Mouse (Mus musculus) cortical plate, adult 2 months (tissue): ENCODE data around the gene Pnma5. TPM values are rescaled to one million over a fixed set of nuclear protein-coding genes. Genes with fewer than 3 reads are reported as not detected.
A peak's percentile ranks its signal among the peaks of the same experiment; 100 is the strongest.

Source experiments
- H3K27ac ChIP-seq: fragments of 200-500 bp; 2 replicates; pipeline ENCODE4 v1.5.1; 2012; ENCODE audit warnings: low read length, control low read depth, inconsistent platforms; ENCODE audit not compliant: insufficient read depth
- H3K4me1 ChIP-seq: fragments of 200-500 bp; 2 replicates; pipeline ENCODE4 v1.6.1; 2011; ENCODE audit warnings: low read length; ENCODE audit not compliant: control insufficient read depth, insufficient read depth
- H3K4me3 ChIP-seq: fragments of 200-500 bp; 2 replicates; pipeline ENCODE4 v1.5.1; 2011; ENCODE audit warnings: mild to moderate bottlenecking, low read length, control low read depth; ENCODE audit not compliant: insufficient read depth
- CTCF ChIP-seq: fragments of 200-500 bp; IDR thresholded peaks from 2 replicates; pipeline ENCODE4 v1.5.1; 2011; ENCODE audit warnings: mild to moderate bottlenecking, control low read depth, low read length; ENCODE audit not compliant: insufficient read depth; ENCODE audit errors: extremely low read depth
- POLR2A ChIP-seq: fragments of 200-500 bp; IDR thresholded peaks from 2 replicates; pipeline ENCODE4 v1.6.1; 2011; ENCODE audit warnings: mild to moderate bottlenecking, low read length, control low read depth; ENCODE audit not compliant: insufficient read depth; ENCODE audit errors: extremely low read depth
- polyA plus RNA-seq: library from polyadenylated mRNA; depleted of rRNA; stranded (reverse); fragments of >200 nt; gene quantifications from 2 replicates; pipeline ENCODE4 v1.2.3, GENCODE M21; 2012

The Pnma5 gene
- polyA plus RNA-seq, 1 experiment, result 0.13 TPM

DNA sequence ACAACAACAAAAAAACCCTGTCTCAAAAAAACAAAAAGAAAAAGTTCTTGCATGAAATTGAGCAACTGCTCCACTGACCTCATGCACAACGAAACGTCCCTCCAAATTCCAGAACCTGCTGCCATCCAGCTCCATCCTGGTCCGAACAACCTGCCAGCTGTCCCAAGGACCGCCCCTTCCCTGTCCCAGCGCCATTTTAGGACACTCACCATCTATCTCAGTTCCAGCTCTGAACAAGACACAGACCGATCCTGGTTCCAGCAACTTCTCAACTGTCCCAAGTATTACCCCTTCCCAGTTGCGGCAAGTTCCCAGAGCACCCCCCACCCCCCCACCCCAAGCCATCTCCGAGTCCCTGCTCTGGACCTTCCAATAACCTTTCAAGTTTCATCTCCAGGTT, 1.9 kb upstream of the Pnma5 start:
- TF ChIP-seq CTCF (no peak), POLR2A (no peak)
- Histone ChIP-seq H3K27ac (no peak overlapping the region), H3K4me3 (no peak overlapping the region), H3K4me1 (no peaks in the 10 kb centered on the region)

DNA sequence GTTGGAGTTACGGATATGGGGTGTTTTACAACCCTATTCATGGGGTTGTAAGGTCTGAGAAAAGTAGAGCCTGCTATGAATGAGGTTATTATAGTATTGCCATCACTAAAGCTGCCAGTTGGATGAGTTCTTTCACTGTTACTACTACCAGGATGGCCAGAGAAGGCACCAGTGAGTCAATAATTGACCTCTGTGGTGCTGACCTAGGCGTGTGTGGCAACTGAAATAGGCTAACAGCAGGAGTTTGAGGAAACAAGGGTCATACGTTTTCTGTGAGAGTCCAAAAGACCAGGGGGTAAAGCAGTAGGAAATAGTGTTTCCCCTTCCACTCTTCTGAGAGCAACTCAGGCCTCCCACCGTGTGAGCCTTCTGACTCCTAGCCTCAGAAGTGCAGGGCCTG, 24.1 kb downstream of the Pnma5 start:
- no peaks in the 10 kb centered on the region for H3K4me1 ChIP-seq
- no peak overlapping the region for H3K27ac ChIP-seq
- no peak overlapping the region for H3K4me3 ChIP-seq
- no peak for TF ChIP-seq POLR2A
- no peak for TF ChIP-seq CTCF

DNA sequence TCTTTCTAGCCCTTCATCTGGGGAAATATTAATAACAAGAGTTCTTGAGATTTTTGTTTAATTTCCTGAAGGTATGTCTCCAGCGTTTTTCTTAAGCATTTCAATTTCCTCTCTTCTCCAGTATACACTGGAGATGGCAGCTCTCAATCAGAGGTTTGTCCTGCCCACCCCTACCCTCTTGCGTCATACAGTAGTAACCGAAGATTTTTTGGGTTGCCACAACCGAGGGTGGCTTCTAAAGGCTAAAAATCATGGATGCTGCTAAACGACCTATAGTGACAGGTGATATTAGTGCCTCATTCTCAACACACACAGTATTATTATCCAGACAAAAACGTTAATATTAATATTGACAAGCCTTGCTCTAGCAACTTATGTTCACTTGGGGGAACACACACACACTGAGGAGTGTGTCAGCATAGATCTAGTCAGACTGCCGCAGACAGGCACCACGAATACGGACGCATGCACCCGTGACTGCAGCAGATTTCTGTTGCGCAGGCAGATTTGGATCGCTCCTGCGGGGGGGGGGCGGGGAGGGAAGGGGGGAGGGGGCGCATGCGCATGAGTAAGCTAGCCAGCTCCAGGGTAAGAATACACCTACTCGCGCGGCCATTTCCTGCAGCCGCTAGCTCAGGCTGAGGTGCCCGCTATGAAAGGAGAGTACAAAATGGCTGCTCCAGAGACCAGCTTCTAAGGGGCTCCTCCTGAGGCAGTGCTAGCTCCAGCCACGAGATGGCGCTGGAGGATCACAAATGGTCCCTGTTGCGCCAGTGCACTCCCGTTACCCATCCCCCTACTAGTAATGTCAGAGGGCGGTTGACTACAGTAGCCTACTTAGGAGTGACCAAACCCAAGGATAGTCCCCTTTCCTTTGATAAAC, 29.1 kb downstream of the Pnma5 start:
- peak; percentile 80 for TF ChIP-seq CTCF
- TF ChIP-seq POLR2A, result peak; percentile 86; the same call in 1 of the 2 replicates
- Histone ChIP-seq H3K4me3 (peak overlapping the region; percentile 32), H3K27ac (peak overlapping the region; percentile 76), H3K4me1 (no peaks in the 10 kb centered on the region)

DNA sequence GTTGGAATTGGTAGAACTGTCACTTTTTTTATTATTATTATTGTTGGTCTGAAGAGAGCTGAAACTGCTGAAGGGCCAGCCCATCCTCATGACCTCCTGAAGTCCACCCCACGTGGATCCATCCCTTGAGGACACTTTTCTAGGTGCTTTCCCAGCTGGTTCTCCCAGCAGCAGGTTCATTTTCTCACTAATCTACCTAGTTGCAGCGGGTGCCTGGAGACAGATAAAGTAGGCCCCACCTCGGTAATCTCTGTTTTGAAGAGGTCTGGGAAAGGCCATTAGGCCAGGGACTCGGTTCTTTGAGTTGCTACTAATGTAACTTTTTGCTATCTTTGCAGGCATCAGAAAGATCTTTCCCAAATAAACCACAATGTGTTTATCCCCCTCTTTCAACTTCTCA, 31.2 kb downstream of the Pnma5 start:
- Histone ChIP-seq H3K4me1 (no peaks in the 10 kb centered on the region), H3K4me3 (no peak overlapping the region), H3K27ac (no peak overlapping the region)
- TF ChIP-seq CTCF (no peak), POLR2A (no peak)

DNA sequence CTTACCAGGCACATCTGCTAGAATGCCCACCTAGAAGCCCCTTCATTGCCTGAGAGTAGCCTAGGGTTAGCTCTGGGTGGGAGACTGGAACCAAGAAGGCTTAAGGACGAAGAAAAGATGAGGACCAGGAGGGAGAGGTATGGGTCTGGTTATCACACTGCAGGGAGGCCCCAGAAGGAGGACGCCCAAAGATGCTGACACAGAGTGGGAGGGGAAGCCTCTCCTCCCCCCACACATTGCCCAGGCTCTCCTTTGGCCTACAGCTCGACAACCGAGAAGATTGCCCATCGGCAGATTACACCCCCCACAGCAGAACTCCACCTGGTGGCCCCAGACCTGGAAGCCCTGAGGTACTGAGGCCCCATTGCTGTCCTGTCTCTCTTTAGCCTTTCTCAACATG, 33.8 kb downstream of the Pnma5 start:
- H3K4me3 ChIP-seq, result no peak overlapping the region
- H3K4me1 ChIP-seq, result no peaks in the 10 kb centered on the region
- H3K27ac ChIP-seq, result no peak overlapping the region
- no peak for TF ChIP-seq CTCF
- no peak for TF ChIP-seq POLR2A

DNA sequence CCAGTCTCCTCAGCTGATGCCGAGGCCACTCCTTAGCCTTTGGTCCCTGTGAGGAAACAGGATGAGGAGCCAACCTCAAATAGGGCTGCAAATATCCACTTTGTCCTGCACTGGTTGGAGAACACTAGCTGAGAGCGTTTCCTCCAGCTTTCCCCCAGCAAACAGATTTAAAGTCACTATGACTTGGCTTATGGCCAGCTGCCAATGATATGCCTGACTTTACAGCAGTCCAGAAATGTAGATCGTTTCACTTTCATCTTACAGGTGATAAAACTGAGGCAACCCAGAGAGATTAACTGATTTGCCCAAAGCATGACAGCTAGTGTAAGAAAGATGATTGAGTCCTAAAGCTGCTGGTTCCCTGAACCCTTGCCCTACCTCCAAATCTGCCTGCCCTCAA, 41.4 kb downstream of the Pnma5 start:
- no peaks in the 10 kb centered on the region for H3K4me1 ChIP-seq
- H3K27ac ChIP-seq, result no peak overlapping the region
- H3K4me3 ChIP-seq, result no peak overlapping the region
- TF ChIP-seq CTCF, result no peak
- TF ChIP-seq POLR2A, result no peak

DNA sequence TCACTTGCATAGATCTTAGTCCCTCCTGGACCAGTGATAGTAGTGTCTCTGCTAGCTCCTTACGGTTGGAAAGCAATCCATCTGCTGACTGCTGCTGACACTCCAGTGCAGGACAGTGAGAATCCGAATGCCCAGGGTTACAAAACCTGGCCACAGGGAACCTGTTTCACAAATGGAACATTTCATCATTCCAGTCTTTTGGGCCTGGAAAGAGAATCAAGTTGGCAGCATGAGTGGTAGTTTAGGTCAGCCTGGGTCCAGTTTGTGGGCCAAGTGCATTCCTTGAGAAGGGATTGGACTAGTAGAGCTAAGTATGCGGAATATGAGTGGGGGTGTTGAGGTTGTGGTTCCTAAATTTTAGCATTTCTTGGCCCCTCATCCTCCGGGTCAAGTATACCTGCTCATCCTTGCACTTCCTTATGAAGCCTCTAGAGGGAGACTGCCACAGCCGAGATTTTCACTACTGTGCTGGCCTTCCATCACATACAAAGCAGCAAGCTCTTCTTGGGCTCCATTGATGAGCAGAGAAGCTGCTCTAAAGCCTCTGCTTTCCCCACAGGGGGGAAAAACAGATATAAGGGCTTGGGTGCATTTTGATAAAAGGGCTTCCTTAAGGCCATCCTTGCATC, 44.5 kb downstream of the Pnma5 start:
- no peaks in the 10 kb centered on the region for H3K4me1 ChIP-seq
- TF ChIP-seq CTCF, result 0 out of 2 replicates have a peak, but pooled peaks have one; percentile 27
- TF ChIP-seq POLR2A, result no peak
- H3K4me3 ChIP-seq, result no peak overlapping the region
- no peak overlapping the region for H3K27ac ChIP-seq

DNA sequence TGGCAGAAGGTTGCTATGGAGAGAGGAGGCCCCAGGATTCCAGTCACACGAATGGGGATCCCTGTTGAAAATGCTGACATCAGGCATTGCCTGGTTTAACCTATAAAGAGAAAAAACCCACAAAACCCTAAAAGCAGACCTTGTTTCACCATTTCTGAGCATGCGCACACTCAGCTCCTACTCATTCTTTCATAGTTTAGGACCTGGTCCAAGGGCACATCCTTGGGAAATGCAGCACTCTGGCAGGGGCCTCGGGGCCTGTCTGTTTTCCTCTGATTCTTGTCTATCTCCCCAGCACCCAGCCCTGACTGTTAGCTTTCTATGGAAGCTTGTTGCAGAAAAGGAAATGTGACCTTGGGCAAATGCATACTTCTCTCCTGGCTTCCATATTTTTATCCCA, 46.3 kb downstream of the Pnma5 start:
- Histone ChIP-seq H3K4me3 (no peak overlapping the region), H3K27ac (no peak overlapping the region), H3K4me1 (no peaks in the 10 kb centered on the region)
- TF ChIP-seq POLR2A, result no peak
- TF ChIP-seq CTCF, result no peak

DNA sequence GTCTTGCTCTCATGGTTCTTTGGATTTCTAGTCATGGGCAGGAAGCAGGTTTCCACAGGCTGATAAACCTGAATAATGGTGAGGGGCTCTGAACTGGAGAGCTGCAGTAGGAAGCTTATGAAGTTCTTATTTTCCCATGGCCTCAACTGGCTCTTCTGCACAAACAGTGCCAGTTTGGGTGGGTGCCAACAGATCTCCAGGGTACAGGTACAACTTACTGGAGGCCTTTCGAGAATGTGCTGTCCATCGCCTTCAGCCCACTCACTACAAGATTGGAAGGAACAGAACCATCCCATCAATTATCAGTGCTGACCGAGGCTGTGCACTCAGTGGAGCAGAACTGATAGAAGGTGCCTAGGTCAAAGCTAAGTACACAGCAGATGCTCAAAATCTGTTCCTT, 48.5 kb downstream of the Pnma5 start:
- H3K4me3 ChIP-seq, result no peak overlapping the region
- no peak for TF ChIP-seq CTCF
- TF ChIP-seq POLR2A, result no peak
- no peaks in the 10 kb centered on the region for H3K4me1 ChIP-seq
- H3K27ac ChIP-seq, result no peak overlapping the region

DNA sequence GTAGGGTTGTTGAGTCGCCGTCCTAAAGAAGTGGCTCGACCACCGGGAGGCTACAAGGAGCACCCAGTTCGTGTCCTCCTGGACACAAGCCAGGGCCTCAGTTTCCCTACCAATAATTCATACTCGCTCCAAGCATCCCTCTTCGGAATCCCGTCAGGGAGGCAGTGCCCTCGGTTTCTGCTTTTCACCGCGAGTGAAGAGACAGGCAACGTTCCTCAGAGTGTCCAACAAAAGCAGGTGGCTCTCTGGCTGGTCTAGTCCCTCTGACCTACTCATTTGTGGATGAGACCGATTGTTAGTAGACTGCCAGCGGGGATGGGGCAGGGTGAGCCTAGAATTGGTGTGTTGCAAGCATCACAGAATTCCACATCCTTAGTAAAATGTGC, 49.4 kb downstream of the Pnma5 start:
- Histone ChIP-seq H3K27ac (no peak overlapping the region), H3K4me3 (peak overlapping the region; percentile 10; the same call in 1 of the 2 replicates), H3K4me1 (no peaks in the 10 kb centered on the region)
- no peak for TF ChIP-seq CTCF
- TF ChIP-seq POLR2A, result no peak
